Mouse (Mus musculus): ENCODE data around the gene Fgd6.

DNA sequence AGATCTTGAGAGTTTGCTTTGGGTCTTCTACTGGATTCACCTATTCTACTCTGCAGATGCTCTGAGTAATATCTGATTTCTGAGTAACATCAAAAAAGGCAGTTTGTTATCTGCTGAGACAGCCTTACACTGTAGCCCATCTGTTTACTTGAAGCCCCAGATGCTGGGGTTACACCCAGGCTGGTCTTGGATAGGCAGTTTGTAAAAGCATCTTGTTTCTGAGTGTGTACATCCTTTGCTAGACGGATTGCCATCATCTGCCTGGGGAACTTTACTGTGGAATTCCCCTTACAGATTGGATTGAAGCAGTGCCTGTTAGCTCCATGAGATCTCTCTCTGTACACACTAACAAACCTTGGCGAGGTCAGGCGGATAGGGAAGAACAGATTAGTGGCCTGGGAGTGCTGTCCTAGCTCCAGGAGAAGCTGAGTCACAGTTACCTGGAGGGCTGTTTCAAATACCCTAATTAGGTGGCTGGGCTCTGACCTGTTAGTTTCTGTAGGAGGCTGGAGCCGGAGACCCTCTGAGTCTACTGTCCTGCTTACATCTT lies 37.2 kb downstream of the Fgd6 start:
- no peak for TF ChIP-seq CTCF (IDR thresholded peaks at IDR 0.05; ENCODE audit: borderline replicate concordance, control insufficient read depth, extremely low read depth, insufficient read depth, low read length, poor library complexity)
- TF ChIP-seq POLR2A (IDR thresholded peaks at IDR 0.05; ENCODE audit: control insufficient read depth, extremely low read depth, insufficient read depth, low read length, poor library complexity): no peak
